Mouse (Mus musculus) megakaryocyte, embryonic 14.5 days (primary cell): Measurements from ENCODE around the gene Rgcc.

Source experiments
- FLI1 ChIP-seq: IDR thresholded peaks from 2 replicates; pipeline ENCODE4 v1.6.1; 2012; ENCODE audit warnings: low read length, inconsistent platforms, mixed read lengths
- GATA1 ChIP-seq: IDR thresholded peaks from 3 replicates; pipeline ENCODE4 v1.6.1; 2012; ENCODE audit warnings: mixed read lengths, low read length, inconsistent platforms, borderline replicate concordance

DNA sequence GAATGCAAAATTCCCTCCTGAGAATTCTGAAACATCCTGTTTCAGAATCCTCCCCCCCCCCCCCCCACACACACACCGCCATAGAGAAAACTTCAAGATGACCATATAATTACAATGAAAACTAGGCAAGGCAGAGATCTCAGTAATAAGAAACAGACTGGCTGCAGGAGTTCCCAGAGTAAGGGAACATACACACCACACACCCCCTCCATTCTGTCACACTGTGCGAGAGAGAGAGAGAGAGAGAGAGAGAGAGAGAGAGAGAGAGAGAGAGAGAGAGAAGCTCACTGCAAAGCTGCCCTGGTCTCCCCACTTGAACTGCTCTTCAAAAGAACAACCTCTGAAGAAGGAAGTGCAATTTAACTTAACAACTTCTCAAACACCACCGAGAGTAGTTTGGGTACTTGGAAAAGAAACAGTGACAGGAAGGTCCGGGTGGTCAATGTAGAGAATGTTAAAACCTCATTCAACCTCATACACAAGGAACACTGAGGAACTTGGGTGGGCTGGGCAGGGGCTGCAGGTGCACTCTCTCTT is 10.5 kb upstream of the Rgcc start:
- TF ChIP-seq GATA1 (no peak), FLI1 (no peak)
